Mouse (Mus musculus) left cerebral cortex, adult 18-20 months (tissue): ENCODE results near the gene Smg7. TPM values are rescaled to one million over a fixed set of nuclear protein-coding genes. Genes with fewer than 3 reads are reported as not detected.

Source experiments
- DNase-seq, 2 experiments: peaks; one replicate each; pipeline ENCODE4 v3.0.0; 2021 to 2022; ENCODE audit warnings: low spot score in 2 of 2, mixed read lengths in 1 of 2
- total RNA-seq, 2 experiments: library from RNA; stranded (reverse); gene quantifications; 2 replicates each; pipeline ENCODE4 v1.2.3; 2021

The Smg7 gene
- total RNA-seq, 2 experiments from 2014 or later: 94.9 to 99.6 TPM

- DNase-seq: no peak
Observed at GRCm38 (mm10) chr1:152809541-152810252, 92.7 kb downstream of the Smg7 start.

- no peak for DNase-seq
Observed at GRCm38 (mm10) chr1:152808392-152808680, 94.1 kb downstream of the Smg7 start.

- DNase-seq: no peak
Observed at GRCm38 (mm10) chr1:152807619-152808391, 94.6 kb downstream of the Smg7 start.

GRCm38 (mm10) chr1:152804907-152805306 lies 97.5 kb downstream of the Smg7 start:
- no peak for DNase-seq

GRCm38 (mm10) chr1:152800633-152801176 lies 101.7 kb downstream of the Smg7 start:
- DNase-seq: no peak

GRCm38 (mm10) chr1:152799897-152800296 lies 102.5 kb downstream of the Smg7 start, which contains the start of gene Ncf2:
Gene Ncf2, plus strand, starts transcription at chr1:152800194.
- DNase-seq: no peak

- no peak for DNase-seq
Observed at GRCm38 (mm10) chr1:152798125-152798524, 104.3 kb downstream of the Smg7 start.

GRCm38 (mm10) chr1:152796683-152797263 lies 105.7 kb downstream of the Smg7 start:
- DNase-seq: no peak

- no peak for DNase-seq
Observed at GRCm38 (mm10) chr1:152795688-152796255, 106.7 kb downstream of the Smg7 start.

GRCm38 (mm10) chr1:152793495-152794130 lies 108.8 kb downstream of the Smg7 start:
- no peak for DNase-seq

GRCm38 (mm10) chr1:152792736-152793494 lies 109.5 kb downstream of the Smg7 start:
- peak in 1 of 2 experiments; percentile 10 for DNase-seq

- DNase-seq: no peak
Observed at GRCm38 (mm10) chr1:152791269-152791668, 111.2 kb downstream of the Smg7 start.

- no peak for DNase-seq
Observed at GRCm38 (mm10) chr1:152790821-152791220, 111.6 kb downstream of the Smg7 start.

GRCm38 (mm10) chr1:152790254-152790653 lies 112.2 kb downstream of the Smg7 start:
- peak in 1 of 2 experiments; percentile 22 for DNase-seq

- DNase-seq: no peak
Observed at GRCm38 (mm10) chr1:152788121-152788660, 114.3 kb downstream of the Smg7 start.

Other genes starting within 250 kb of the Smg7 start
- not detected for gene Apobec4, start 152.1 kb downstream of the Smg7 start, total RNA-seq
- 100 to 1,000 TPM; 111 to 116 TPM for gene Rgl1, start 136.3 kb downstream of the Smg7 start, total RNA-seq
- 10 to 100 TPM; 81.0 to 95.0 TPM for gene Arpc5, start 136.1 kb downstream of the Smg7 start, total RNA-seq
- 1 to 10 TPM; 2.4 to 5.0 TPM for gene Ncf2, start 102.5 kb downstream of the Smg7 start, total RNA-seq
- gene Nmnat2, start 52.3 kb upstream of the Smg7 start, total RNA-seq: 100 to 1,000 TPM; 170 to 172 TPM